Mouse (Mus musculus) neural tube, embryonic 14.5 days (tissue): ENCODE results near the gene Ptgs1. TPM values are rescaled to one million over a fixed set of nuclear protein-coding genes. Genes with fewer than 3 reads are reported as not detected.
"Not testable (repeated sequence)": the region's sequence is repeated elsewhere in the genome, so short reads cannot be mapped to it uniquely, and the experiment has no call there.

Experiments
- ATAC-seq: fragments of 200-750 bp; cut with Nextera tagmentation; 2 replicates; pipeline ENCODE4 v1.8.0; 2017; ENCODE audit warnings: low read depth, mild to moderate bottlenecking, moderate TSS enrichment, moderate library complexity
- H3K27ac ChIP-seq: fragments of 300-500 bp; sonication (generic); 2 replicates; pipeline ENCODE4 v1.5.1; 2014; ENCODE audit warnings: low read depth, mild to moderate bottlenecking, control low read depth, low read length, moderate library complexity, mixed read lengths
- H3K27me3 ChIP-seq: fragments of 300-500 bp; sonication (generic); 2 replicates; pipeline ENCODE4 v1.6.1; 2014; ENCODE audit warnings: low read length; ENCODE audit not compliant: control insufficient read depth, insufficient read depth
- H3K36me3 ChIP-seq: fragments of 300-500 bp; sonication (generic); 2 replicates; pipeline ENCODE4 v1.6.1; 2014; ENCODE audit warnings: low read length, mixed read lengths; ENCODE audit not compliant: control insufficient read depth, insufficient read depth
- H3K4me1 ChIP-seq: fragments of 300-500 bp; sonication (generic); 2 replicates; pipeline ENCODE4 v1.6.1; 2014; ENCODE audit warnings: low read length; ENCODE audit not compliant: control insufficient read depth, insufficient read depth
- H3K4me2 ChIP-seq: fragments of 300-500 bp; sonication (generic); 2 replicates; pipeline ENCODE4 v1.6.1; 2014; ENCODE audit warnings: mild to moderate bottlenecking, low read depth, low read length, control low read depth
- H3K4me3 ChIP-seq: fragments of 300-500 bp; sonication (generic); 2 replicates; pipeline ENCODE4 v1.5.1; 2014; ENCODE audit warnings: low read depth, low read length, control low read depth, mixed read lengths
- H3K9ac ChIP-seq: fragments of 300-500 bp; sonication (generic); replicated peaks from 2 replicates; pipeline ENCODE4 v1.6.1; 2014; ENCODE audit warnings: low read depth, mild to moderate bottlenecking, control low read depth, low read length, mixed read lengths
- H3K9me3 ChIP-seq: fragments of 300-500 bp; sonication (generic); 2 replicates; pipeline ENCODE4 v1.6.1; 2016; ENCODE audit warnings: low read length; ENCODE audit not compliant: control insufficient read depth
- WGBS: fragments of 180-500 bp; shearing (Covaris S2); extraction: QIAGEN DNeasy Blood & Tissue Kit; methylation state at CpG from one replicate; pipeline ENCODE4 v1.1.7; 2014; 5-methylcytosine and 5-hydroxymethylcytosine counted together
- polyA plus RNA-seq: library from polyadenylated mRNA; unstranded; fragments of >200 nt; fragmentation: Nextera tagmentation; extraction: Ambion mirVana; gene quantifications from 2 replicates; pipeline ENCODE4 v1.2.1, GENCODE M21; 2014

The Ptgs1 gene
- polyA plus RNA-seq: 2.7 and 7.7 TPM in 2 replicates

GRCm38 (mm10) chr2:36230366-36230765, at the start of gene Ptgs1:
Ptgs1 (plus strand) TSS chr2:36230426.
- Histone ChIP-seq H3K9me3 (no peaks in the 10 kb centered on the region), H3K27me3 (no peaks in the 10 kb centered on the region), H3K4me2 (peak within 1 kb of the TSS; percentile 49), H3K4me1 (0 out of 2 replicates have a peak, but pooled peaks cover 4% of the 10 kb centered on the region), H3K27ac (no peak within 1 kb of the TSS), H3K36me3 (no peaks in the 10 kb centered on the region), H3K9ac (0 out of 2 replicates have a peak within 1 kb of the TSS, but pooled peaks have one; percentile 17), H3K4me3 (peak within 1 kb of the TSS; percentile 22; the same call in 1 of the 2 replicates)
- under 1% methylated on average over 17 of the region's 18 CpGs for WGBS
- ATAC-seq: 0 out of 2 replicates have a peak, but pooled peaks have one; percentile 26

GRCm38 (mm10) chr2:36181587-36182368, 48.4 kb upstream of the Ptgs1 start:
- not testable (repeated sequence) for H3K27ac ChIP-seq, H3K4me1 ChIP-seq, H3K4me2 ChIP-seq, H3K36me3 ChIP-seq, H3K27me3 ChIP-seq, ATAC-seq, H3K4me3 ChIP-seq, H3K9ac ChIP-seq, H3K9me3 ChIP-seq
- WGBS: 85% methylated on average over 4 of the region's 4 CpGs

GRCm38 (mm10) chr2:36183278-36183677, 46.9 kb upstream of the Ptgs1 start:
- Histone ChIP-seq H3K9ac (no peak overlapping the region), H3K9me3 (no peaks in the 10 kb centered on the region), H3K4me1 (no peaks in the 10 kb centered on the region), H3K4me3 (no peak overlapping the region), H3K36me3 (no peaks in the 10 kb centered on the region), H3K27me3 (no peaks in the 10 kb centered on the region), H3K27ac (no peak overlapping the region), H3K4me2 (no peak overlapping the region)
- ATAC-seq: no peak
- 79% methylated on average over 2 of the region's 2 CpGs for WGBS

- H3K27me3 ChIP-seq: no peaks in the 10 kb centered on the region
- H3K9me3 ChIP-seq: no peaks in the 10 kb centered on the region
- H3K4me3 ChIP-seq: no peak overlapping the region
- no peak for ATAC-seq
- no peak overlapping the region for H3K9ac ChIP-seq
- no peaks in the 10 kb centered on the region for H3K36me3 ChIP-seq
- no peak overlapping the region for H3K27ac ChIP-seq
- no peak overlapping the region for H3K4me2 ChIP-seq
- H3K4me1 ChIP-seq: no peaks in the 10 kb centered on the region
- 90% methylated on average over 2 of the region's 2 CpGs for WGBS
These were observed 46.0 kb upstream of the Ptgs1 start for GRCm38 (mm10) chr2:36184192-36184591.

- Histone ChIP-seq H3K27ac (no peak overlapping the region), H3K9me3 (no peaks in the 10 kb centered on the region), H3K27me3 (no peaks in the 10 kb centered on the region), H3K4me3 (no peak overlapping the region), H3K4me1 (no peaks in the 10 kb centered on the region), H3K36me3 (no peaks in the 10 kb centered on the region), H3K9ac (no peak overlapping the region), H3K4me2 (no peak overlapping the region)
- 89% methylated on average over 6 of the region's 6 CpGs for WGBS
- no peak for ATAC-seq
These were observed 45.4 kb upstream of the Ptgs1 start for GRCm38 (mm10) chr2:36184876-36185275.

GRCm38 (mm10) chr2:36189200-36189599, 41.0 kb upstream of the Ptgs1 start:
- not testable (repeated sequence) for H3K9ac ChIP-seq, H3K36me3 ChIP-seq, H3K4me2 ChIP-seq, ATAC-seq, H3K4me1 ChIP-seq, H3K27ac ChIP-seq, H3K4me3 ChIP-seq, H3K9me3 ChIP-seq, H3K27me3 ChIP-seq
- 71% methylated on average over 6 of the region's 6 CpGs for WGBS

- ATAC-seq: no peak; the same call in 1 of the 2 replicates
- H3K4me1 ChIP-seq: no peaks in the 10 kb centered on the region
- H3K27me3 ChIP-seq: no peaks in the 10 kb centered on the region
- WGBS: 49% methylated on average over 12 of the region's 12 CpGs
- no peak overlapping the region for H3K4me2 ChIP-seq
- H3K4me3 ChIP-seq: no peak overlapping the region
- H3K9ac ChIP-seq: no peak overlapping the region
- no peak overlapping the region for H3K27ac ChIP-seq
- H3K36me3 ChIP-seq: no peaks in the 10 kb centered on the region
- H3K9me3 ChIP-seq: no peaks in the 10 kb centered on the region
These were observed 38.9 kb upstream of the Ptgs1 start for GRCm38 (mm10) chr2:36191098-36191941.

- WGBS: 75% methylated on average over 3 of the region's 3 CpGs
- no peak overlapping the region for H3K4me3 ChIP-seq
- H3K27me3 ChIP-seq: peaks cover 14% of the 10 kb centered on the region
- H3K4me1 ChIP-seq: no peaks in the 10 kb centered on the region; the same call in 1 of the 2 replicates
- H3K9ac ChIP-seq: no peak overlapping the region
- no peak overlapping the region for H3K4me2 ChIP-seq
- ATAC-seq: no peak
- no peaks in the 10 kb centered on the region for H3K36me3 ChIP-seq
- H3K9me3 ChIP-seq: no peaks in the 10 kb centered on the region
- no peak overlapping the region for H3K27ac ChIP-seq
These were observed 33.2 kb upstream of the Ptgs1 start for GRCm38 (mm10) chr2:36197021-36197420.
